Mouse (Mus musculus): ENCODE data around the gene Bud31. TPM values are rescaled to one million over a fixed set of nuclear protein-coding genes. Genes with fewer than 3 reads are reported as not detected.
"Not testable (repeated sequence)": the region's sequence is repeated elsewhere in the genome, so short reads cannot be mapped to it uniquely, and the experiment has no call there.

Gene Bud31
- total and polyA plus RNA-seq, 3 experiments = 155 to 282 (median 211) TPM

- Histone ChIP-seq H3K9ac (ENCODE audit: insufficient read depth, low read depth) (no peak overlapping the region), H3K27me3 (replicated peaks) (no peaks in the 10 kb centered on the region), H3K4me2 (ENCODE audit: insufficient read depth, low read depth, poor library complexity, severe bottlenecking) (no peak overlapping the region), H3K4me1 (ENCODE audit: control insufficient read depth in 1 of 2, insufficient read depth in 2 of 2) (no peaks in the 10 kb centered on the region), H3K79me2 (replicated peaks; ENCODE audit: control insufficient read depth, extremely low read depth, insufficient read depth, poor library complexity, severe bottlenecking) (no peaks in the 10 kb centered on the region), H3K27ac (ENCODE audit: insufficient read depth, low read depth) (no peak overlapping the region), H3K36me3 (replicated peaks in 1 of 2; ENCODE audit: control insufficient read depth in 1 of 2, insufficient read depth in 1 of 2, low read length in 1 of 2) (peaks cover 92 to 95% of the 10 kb centered on the region in 2 experiments), H3K9me3 (replicated peaks; ENCODE audit: low read length) (no peaks in the 10 kb centered on the region), H3K4me3 (replicated peaks in 1 of 3; ENCODE audit: low read depth in 2 of 3, low read length in 2 of 3, poor library complexity in 1 of 3) (no peak overlapping the region)
- DNase-seq (ENCODE audit: extremely low read depth) = no peak
- in situ Hi-C loops (cut with MboI; ENCODE audit: low pct_ligation_motif_present, low pct_unique_long_range_greater_than_20kb, low sequenced_read_pairs) (no loop called here), dilution Hi-C loops (cut with MboI; ENCODE audit: extremely low pct_ligation_motif_present, extremely low pct_unique_long_range_greater_than_20kb, low sequenced_read_pairs) (no loop called here)
- TF ChIP-seq KAT2A (IDR thresholded peaks at IDR 0.05; ENCODE audit: insufficient replicate concordance, low read length) (no peak), TBP (conservative IDR thresholded peaks at IDR 0.05; ENCODE audit: low read depth, low read length) (no peak), POLR2AphosphoS2 (IDR thresholded peaks at IDR 0.05; ENCODE audit: low read depth, low read length) (peak; percentile 13; the same call in 1 of the 2 replicates), USF2 (conservative IDR thresholded peaks at IDR 0.05; ENCODE audit: low read depth, low read length) (no peak), POLR2A (IDR thresholded peaks at IDR 0.05; ENCODE audit: low read depth, low read length) (peak; percentile 30; the same call in 1 of the 2 replicates), E2F4 (IDR thresholded peaks at IDR 0.05; ENCODE audit: insufficient replicate concordance, low read depth, low read length) (no peak)
These were observed 11.0 kb upstream of the Bud31 start for GRCm38 (mm10) chr5:145129124-145129523.

GRCm38 (mm10) chr5:145129773-145130172 is 10.4 kb upstream of the Bud31 start:
- H3K79me2 ChIP-seq (replicated peaks; ENCODE audit: control insufficient read depth, extremely low read depth, insufficient read depth, poor library complexity, severe bottlenecking); H3K4me1 ChIP-seq (ENCODE audit: control insufficient read depth in 1 of 2, insufficient read depth in 2 of 2); DNase-seq (ENCODE audit: extremely low read depth); in situ Hi-C loops (cut with MboI; ENCODE audit: low pct_ligation_motif_present, low pct_unique_long_range_greater_than_20kb, low sequenced_read_pairs); H3K27ac ChIP-seq (ENCODE audit: insufficient read depth, low read depth); H3K9me3 ChIP-seq (replicated peaks; ENCODE audit: low read length); dilution Hi-C loops (cut with MboI; ENCODE audit: extremely low pct_ligation_motif_present, extremely low pct_unique_long_range_greater_than_20kb, low sequenced_read_pairs); H3K9ac ChIP-seq (ENCODE audit: insufficient read depth, low read depth); H3K4me3 ChIP-seq (replicated peaks in 1 of 3; ENCODE audit: low read depth in 2 of 3, low read length in 2 of 3, poor library complexity in 1 of 3); H3K4me2 ChIP-seq (ENCODE audit: insufficient read depth, low read depth, poor library complexity, severe bottlenecking); H3K27me3 ChIP-seq (replicated peaks): not testable (repeated sequence)
- H3K36me3 ChIP-seq (replicated peaks in 1 of 2; ENCODE audit: control insufficient read depth in 1 of 2, insufficient read depth in 1 of 2, low read length in 1 of 2) = peaks cover 92 to 95% of the 10 kb centered on the region in 2 experiments

- no peaks in the 10 kb centered on the region for H3K79me2 ChIP-seq (replicated peaks; ENCODE audit: control insufficient read depth, extremely low read depth, insufficient read depth, poor library complexity, severe bottlenecking)
- no peak overlapping the region for H3K4me3 ChIP-seq (replicated peaks in 1 of 3; ENCODE audit: low read depth in 2 of 3, low read length in 2 of 3, poor library complexity in 1 of 3)
- H3K4me1 ChIP-seq (ENCODE audit: control insufficient read depth in 1 of 2, insufficient read depth in 2 of 2) = no peaks in the 10 kb centered on the region
- no peaks in the 10 kb centered on the region for H3K27me3 ChIP-seq (replicated peaks)
- no peaks in the 10 kb centered on the region for H3K9me3 ChIP-seq (replicated peaks; ENCODE audit: low read length)
- dilution Hi-C loops (cut with MboI; ENCODE audit: extremely low pct_ligation_motif_present, extremely low pct_unique_long_range_greater_than_20kb, low sequenced_read_pairs) = no loop called here
- no peak overlapping the region for H3K9ac ChIP-seq (ENCODE audit: insufficient read depth, low read depth)
- in situ Hi-C loops (cut with MboI; ENCODE audit: low pct_ligation_motif_present, low pct_unique_long_range_greater_than_20kb, low sequenced_read_pairs) = no loop called here
- no peak overlapping the region for H3K27ac ChIP-seq (ENCODE audit: insufficient read depth, low read depth)
- H3K4me2 ChIP-seq (ENCODE audit: insufficient read depth, low read depth, poor library complexity, severe bottlenecking) = no peak overlapping the region
- H3K36me3 ChIP-seq (replicated peaks in 1 of 2; ENCODE audit: control insufficient read depth in 1 of 2, insufficient read depth in 1 of 2, low read length in 1 of 2) = peaks cover 92 to 95% of the 10 kb centered on the region in 2 experiments
- no peak for DNase-seq (ENCODE audit: extremely low read depth)
- TF ChIP-seq SMC3 (IDR thresholded peaks at IDR 0.05; ENCODE audit: low read depth, low read length) (no peak), POLR2A (IDR thresholded peaks at IDR 0.05; ENCODE audit: low read depth, low read length) (no peak), RAD21 (IDR thresholded peaks at IDR 0.05; ENCODE audit: low read depth, low read length) (no peak), NRF1 (IDR thresholded peaks at IDR 0.05; ENCODE audit: low read depth, low read length) (no peak), JUN (IDR thresholded peaks at IDR 0.05; ENCODE audit: insufficient read depth, low read depth, low read length) (no peak), EP300 (IDR thresholded peaks at IDR 0.05; ENCODE audit: low read length) (no peak), TBP (conservative IDR thresholded peaks at IDR 0.05; ENCODE audit: low read depth, low read length) (no peak), MEF2A (IDR thresholded peaks at IDR 0.05; ENCODE audit: borderline replicate concordance, low read depth, low read length) (no peak), CHD1 (IDR thresholded peaks at IDR 0.05; ENCODE audit: low read depth, low read length) (no peak), KAT2A (IDR thresholded peaks at IDR 0.05; ENCODE audit: insufficient replicate concordance, low read length) (no peak), SIN3A (IDR thresholded peaks at IDR 0.05; ENCODE audit: low read length) (no peak)
These were observed 10.0 kb upstream of the Bud31 start for GRCm38 (mm10) chr5:145130191-145130590.
